Mouse (Mus musculus): Measurements from ENCODE around the gene Ptgfrn. TPM values are rescaled to one million over a fixed set of nuclear protein-coding genes. Genes with fewer than 3 reads are reported as not detected.

Gene Ptgfrn
- polyA plus RNA-seq, 1 experiment from 2014 or later, result 4.8 TPM

- 79% methylated on average over 4 of the region's 4 CpGs for WGBS
- Histone ChIP-seq H3K4me3 (ENCODE audit: low read length) (no peak within 1 kb of the TSS), H3K9me3 (ENCODE audit: control insufficient read depth, low read length) (no peaks in the 10 kb centered on the region), H3K9ac (ENCODE audit: low read length) (no peak within 1 kb of the TSS), H3K27me3 (ENCODE audit: control insufficient read depth, insufficient read depth, low read depth, low read length) (no peaks in the 10 kb centered on the region), H3K27ac (ENCODE audit: low read length) (no peak within 1 kb of the TSS), H3K4me2 (ENCODE audit: low read depth, low read length) (no peak within 1 kb of the TSS), H3K4me1 (replicated peaks; ENCODE audit: control insufficient read depth, insufficient read depth, low read length) (peaks cover 9% of the 10 kb centered on the region), H3K36me3 (ENCODE audit: control insufficient read depth, insufficient read depth, low read length) (no peaks in the 10 kb centered on the region)
- no peak for ATAC-seq (ENCODE audit: low read depth)
These were observed 80.7 kb downstream of the Ptgfrn start, which contains the start of gene Cd101 for GRCm38 (mm10) chr3:101029339-101029738. TSS of gene Cd101 (minus strand) at chr3:101029556.

GRCm38 (mm10) chr3:101026741-101027140 is 83.3 kb downstream of the Ptgfrn start:
- Histone ChIP-seq H3K36me3 (ENCODE audit: control insufficient read depth, insufficient read depth, low read length) (no peaks in the 10 kb centered on the region), H3K9me3 (ENCODE audit: control insufficient read depth, low read length) (no peaks in the 10 kb centered on the region), H3K4me1 (replicated peaks; ENCODE audit: control insufficient read depth, insufficient read depth, low read length) (peaks cover 8% of the 10 kb centered on the region), H3K9ac (ENCODE audit: low read length) (no peak overlapping the region), H3K4me3 (ENCODE audit: low read length) (no peak overlapping the region), H3K27me3 (ENCODE audit: control insufficient read depth, insufficient read depth, low read depth, low read length) (no peaks in the 10 kb centered on the region), H3K27ac (ENCODE audit: low read length) (no peak overlapping the region; the same call in 1 of the 2 replicates), H3K4me2 (ENCODE audit: low read depth, low read length) (no peak overlapping the region)
- 53% methylated on average over 1 of the region's 1 CpGs for WGBS
- peak; percentile 47; the same call in 1 of the 2 replicates for ATAC-seq (ENCODE audit: low read depth)

GRCm38 (mm10) chr3:101022967-101023366 is 87.1 kb downstream of the Ptgfrn start:
- Histone ChIP-seq H3K9ac (ENCODE audit: low read length) (no peak overlapping the region), H3K4me3 (ENCODE audit: low read length) (no peak overlapping the region), H3K9me3 (ENCODE audit: control insufficient read depth, low read length) (no peaks in the 10 kb centered on the region), H3K27ac (ENCODE audit: low read length) (no peak overlapping the region), H3K27me3 (ENCODE audit: control insufficient read depth, insufficient read depth, low read depth, low read length) (no peaks in the 10 kb centered on the region), H3K36me3 (ENCODE audit: control insufficient read depth, insufficient read depth, low read length) (no peaks in the 10 kb centered on the region), H3K4me2 (ENCODE audit: low read depth, low read length) (no peak overlapping the region), H3K4me1 (replicated peaks; ENCODE audit: control insufficient read depth, insufficient read depth, low read length) (no peaks in the 10 kb centered on the region)
- WGBS, result 85% methylated on average over 6 of the region's 6 CpGs
- no peak for ATAC-seq (ENCODE audit: low read depth)

- H3K4me3 ChIP-seq (ENCODE audit: low read length), result no peak overlapping the region
- H3K36me3 ChIP-seq (ENCODE audit: control insufficient read depth, insufficient read depth, low read length), result no peaks in the 10 kb centered on the region
- WGBS, result 66% methylated on average over 8 of the region's 8 CpGs
- no peak for ATAC-seq (ENCODE audit: low read depth)
- no peaks in the 10 kb centered on the region for H3K9me3 ChIP-seq (ENCODE audit: control insufficient read depth, low read length)
- H3K27ac ChIP-seq (ENCODE audit: low read length), result no peak overlapping the region
- no peak overlapping the region for H3K9ac ChIP-seq (ENCODE audit: low read length)
- no peaks in the 10 kb centered on the region for H3K27me3 ChIP-seq (ENCODE audit: control insufficient read depth, insufficient read depth, low read depth, low read length)
- H3K4me1 ChIP-seq (replicated peaks; ENCODE audit: control insufficient read depth, insufficient read depth, low read length), result no peaks in the 10 kb centered on the region
- no peak overlapping the region for H3K4me2 ChIP-seq (ENCODE audit: low read depth, low read length)
These were observed 88.5 kb downstream of the Ptgfrn start for GRCm38 (mm10) chr3:101021481-101022051.

- H3K9ac ChIP-seq (ENCODE audit: low read length), result no peak overlapping the region
- H3K36me3 ChIP-seq (ENCODE audit: control insufficient read depth, insufficient read depth, low read length), result no peaks in the 10 kb centered on the region
- H3K27me3 ChIP-seq (ENCODE audit: control insufficient read depth, insufficient read depth, low read depth, low read length), result no peaks in the 10 kb centered on the region
- H3K4me3 ChIP-seq (ENCODE audit: low read length), result no peak overlapping the region
- no peak for ATAC-seq (ENCODE audit: low read depth)
- no peaks in the 10 kb centered on the region for H3K4me1 ChIP-seq (replicated peaks; ENCODE audit: control insufficient read depth, insufficient read depth, low read length)
- 76% methylated on average over 5 of the region's 5 CpGs for WGBS
- H3K9me3 ChIP-seq (ENCODE audit: control insufficient read depth, low read length), result no peaks in the 10 kb centered on the region
- no peak overlapping the region for H3K4me2 ChIP-seq (ENCODE audit: low read depth, low read length)
- H3K27ac ChIP-seq (ENCODE audit: low read length), result no peak overlapping the region
These were observed 89.0 kb downstream of the Ptgfrn start for GRCm38 (mm10) chr3:101021073-101021472.

GRCm38 (mm10) chr3:101018494-101018893 is 91.6 kb downstream of the Ptgfrn start:
- WGBS, result 84% methylated on average over 6 of the region's 6 CpGs
- no peak for ATAC-seq (ENCODE audit: low read depth)
- peaks cover 5% of the 10 kb centered on the region for H3K4me1 ChIP-seq (replicated peaks; ENCODE audit: control insufficient read depth, insufficient read depth, low read length)

GRCm38 (mm10) chr3:101016050-101016449 is 94.0 kb downstream of the Ptgfrn start:
- Histone ChIP-seq H3K27me3 (ENCODE audit: control insufficient read depth, insufficient read depth, low read depth, low read length) (no peaks in the 10 kb centered on the region), H3K27ac (ENCODE audit: low read length) (no peak overlapping the region), H3K4me2 (ENCODE audit: low read depth, low read length) (no peak overlapping the region), H3K4me1 (replicated peaks; ENCODE audit: control insufficient read depth, insufficient read depth, low read length) (peaks cover 12% of the 10 kb centered on the region), H3K9me3 (ENCODE audit: control insufficient read depth, low read length) (no peaks in the 10 kb centered on the region), H3K9ac (ENCODE audit: low read length) (no peak overlapping the region), H3K36me3 (ENCODE audit: control insufficient read depth, insufficient read depth, low read length) (no peaks in the 10 kb centered on the region), H3K4me3 (ENCODE audit: low read length) (no peak overlapping the region)
- no peak for ATAC-seq (ENCODE audit: low read depth)
- 79% methylated on average over 7 of the region's 7 CpGs for WGBS

More at GRCm38 (mm10) chr3:101018494-101018893, 91.6 kb downstream of the Ptgfrn start:
- Histone ChIP-seq H3K9ac (ENCODE audit: low read length) (no peak overlapping the region), H3K4me3 (ENCODE audit: low read length) (no peak overlapping the region), H3K4me2 (ENCODE audit: low read depth, low read length) (no peak overlapping the region), H3K27ac (ENCODE audit: low read length) (no peak overlapping the region), H3K9me3 (ENCODE audit: control insufficient read depth, low read length) (no peaks in the 10 kb centered on the region), H3K27me3 (ENCODE audit: control insufficient read depth, insufficient read depth, low read depth, low read length) (no peaks in the 10 kb centered on the region), H3K36me3 (ENCODE audit: control insufficient read depth, insufficient read depth, low read length) (no peaks in the 10 kb centered on the region)

- Histone ChIP-seq H3K4me3 (ENCODE audit: low read length) (no peak overlapping the region), H3K9ac (ENCODE audit: low read length) (no peak overlapping the region), H3K4me2 (ENCODE audit: low read depth, low read length) (no peak overlapping the region), H3K9me3 (ENCODE audit: control insufficient read depth, low read length) (no peaks in the 10 kb centered on the region), H3K27ac (ENCODE audit: low read length) (no peak overlapping the region), H3K36me3 (ENCODE audit: control insufficient read depth, insufficient read depth, low read length) (no peaks in the 10 kb centered on the region), H3K27me3 (ENCODE audit: control insufficient read depth, insufficient read depth, low read depth, low read length) (no peaks in the 10 kb centered on the region), H3K4me1 (replicated peaks; ENCODE audit: control insufficient read depth, insufficient read depth, low read length) (peaks cover 12% of the 10 kb centered on the region)
- no peak for ATAC-seq (ENCODE audit: low read depth)
- 26% methylated on average over 4 of the region's 4 CpGs for WGBS
These were observed 94.8 kb downstream of the Ptgfrn start for GRCm38 (mm10) chr3:101015254-101015653.

GRCm38 (mm10) chr3:101013536-101013935 is 96.5 kb downstream of the Ptgfrn start:
- no peak for ATAC-seq (ENCODE audit: low read depth)
- Histone ChIP-seq H3K4me2 (ENCODE audit: low read depth, low read length) (no peak overlapping the region), H3K27me3 (ENCODE audit: control insufficient read depth, insufficient read depth, low read depth, low read length) (no peaks in the 10 kb centered on the region), H3K27ac (ENCODE audit: low read length) (no peak overlapping the region), H3K4me1 (replicated peaks; ENCODE audit: control insufficient read depth, insufficient read depth, low read length) (peaks cover 12% of the 10 kb centered on the region), H3K4me3 (ENCODE audit: low read length) (no peak overlapping the region), H3K9me3 (ENCODE audit: control insufficient read depth, low read length) (no peaks in the 10 kb centered on the region), H3K9ac (ENCODE audit: low read length) (no peak overlapping the region), H3K36me3 (ENCODE audit: control insufficient read depth, insufficient read depth, low read length) (no peaks in the 10 kb centered on the region)
- WGBS, result 80% methylated on average over 3 of the region's 3 CpGs

- Histone ChIP-seq H3K4me3 (ENCODE audit: low read length) (no peak overlapping the region), H3K36me3 (ENCODE audit: control insufficient read depth, insufficient read depth, low read length) (no peaks in the 10 kb centered on the region), H3K4me1 (replicated peaks; ENCODE audit: control insufficient read depth, insufficient read depth, low read length) (peaks cover 12% of the 10 kb centered on the region), H3K27ac (ENCODE audit: low read length) (no peak overlapping the region), H3K27me3 (ENCODE audit: control insufficient read depth, insufficient read depth, low read depth, low read length) (no peaks in the 10 kb centered on the region), H3K9ac (ENCODE audit: low read length) (no peak overlapping the region), H3K4me2 (ENCODE audit: low read depth, low read length) (no peak overlapping the region), H3K9me3 (ENCODE audit: control insufficient read depth, low read length) (no peaks in the 10 kb centered on the region)
- WGBS, result 89% methylated on average over 10 of the region's 10 CpGs
- ATAC-seq (ENCODE audit: low read depth), result no peak
These were observed 97.1 kb downstream of the Ptgfrn start for GRCm38 (mm10) chr3:101013005-101013404.

All from lung, embryonic 16.5 days (tissue).